Mouse (Mus musculus) C2C12 (cell line): Measurements from ENCODE around the gene Gm17657.

Experiments
- CEBPB ChIP-seq: IDR thresholded peaks from one replicate; pipeline ENCODE4 v1.6.1; 2011; ENCODE audit warnings: low read depth, mild to moderate bottlenecking, control low read depth, moderate library complexity
- CTCF ChIP-seq: IDR thresholded peaks from one replicate; pipeline ENCODE4 v1.5.1; 2011; ENCODE audit not compliant: control insufficient read depth, insufficient read depth, insufficient read length
- USF1 ChIP-seq: IDR thresholded peaks from one replicate; pipeline ENCODE4 v1.6.1; 2011; ENCODE audit warnings: low read depth, mild to moderate bottlenecking, control low read depth, moderate library complexity

- no peak for TF ChIP-seq USF1
- TF ChIP-seq CTCF: no peak
- TF ChIP-seq CEBPB: no peak
Measured at GRCm38 (mm10) chr17:29554176-29554575, 4.7 kb upstream of the Gm17657 start.
